Mouse (Mus musculus) right cerebral cortex, postnatal 10 days (tissue): ENCODE measurements around the gene Fam122a.
A peak's percentile ranks its signal among the peaks of the same experiment; 100 is the strongest.

Source experiments
- DNase-seq, 2 experiments: peaks; one replicate each; pipeline ENCODE4 v3.0.0; 2021; ENCODE audit warnings: low spot score in 2 of 2

The Fam122a gene

DNA sequence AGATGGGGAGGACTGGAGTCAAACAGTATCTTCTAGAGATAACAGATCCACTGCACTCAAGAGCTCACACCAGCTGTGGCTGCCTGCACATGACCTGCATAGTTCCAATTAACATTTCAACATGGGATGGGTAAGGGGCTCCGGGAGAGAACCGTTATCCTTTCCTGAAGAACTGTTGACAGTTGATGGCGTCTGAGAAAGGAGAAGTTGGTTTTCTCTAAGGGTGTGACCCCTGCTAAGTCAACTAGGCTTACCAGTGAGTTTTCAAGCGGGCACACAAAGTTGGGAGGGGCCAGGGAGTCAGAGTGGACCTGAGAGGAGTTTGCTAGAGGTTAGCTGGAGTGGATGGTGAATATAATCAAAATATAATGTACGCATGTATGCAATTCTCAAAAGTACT, 13.1 kb upstream of the Fam122a start:
- no peak for DNase-seq

- DNase-seq, result no peak
Observed at GRCm38 (mm10) chr19:24486433-24487296, 9.5 kb upstream of the Fam122a start.

DNA sequence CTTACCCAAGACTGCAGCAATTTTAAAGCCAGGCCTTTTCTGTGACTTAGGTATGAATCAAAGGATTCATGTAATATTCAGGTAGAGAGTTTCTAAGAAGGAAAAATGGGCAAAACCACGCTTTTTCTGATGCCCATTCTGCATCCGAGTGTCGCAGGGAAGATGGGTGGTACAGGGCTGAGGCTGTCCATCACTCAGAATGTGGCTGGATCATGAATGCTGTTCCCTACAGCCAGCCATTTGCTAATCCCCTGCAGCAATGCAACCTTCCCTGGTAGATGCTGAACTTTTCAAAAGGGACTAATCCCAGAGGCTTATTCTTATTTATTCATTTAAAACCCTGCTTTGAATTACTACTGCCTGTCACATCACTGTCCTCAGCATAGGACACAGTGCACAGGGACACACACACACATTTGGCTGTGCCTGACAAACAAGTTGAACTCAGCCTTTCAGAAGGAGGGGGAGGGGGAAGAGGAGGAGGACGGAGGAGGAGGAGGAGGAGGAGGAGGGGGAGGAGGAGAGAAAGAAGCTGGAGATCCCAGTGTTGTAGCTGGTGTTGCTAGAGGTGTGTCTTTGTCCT, 7.5 kb upstream of the Fam122a start:
- no peak for DNase-seq

GRCm38 (mm10) chr19:24480916-24481315, 3.8 kb upstream of the Fam122a start:
- no peak for DNase-seq

DNA sequence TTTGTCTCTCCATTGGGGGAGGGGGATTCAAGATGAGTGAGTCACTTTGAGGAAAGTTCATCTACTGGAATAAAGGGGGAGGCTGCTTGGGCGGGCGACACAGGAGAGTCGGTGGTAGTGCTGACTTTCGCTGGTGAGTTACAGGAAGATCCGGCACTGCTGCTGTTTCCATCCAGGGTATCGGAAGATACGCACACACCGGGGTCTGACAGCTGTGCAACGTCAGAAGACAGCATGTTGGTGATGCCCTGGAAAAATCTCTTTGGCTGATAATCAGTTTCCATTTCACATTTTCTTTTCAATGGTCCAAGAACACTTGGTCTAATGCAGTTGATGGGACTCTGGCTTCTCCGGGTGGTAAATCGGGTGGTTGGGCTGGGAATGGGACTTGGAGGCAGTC, 695 bp downstream of the Fam122a start:
- DNase-seq, result peak in 1 of 2 experiments; percentile 44

DNA sequence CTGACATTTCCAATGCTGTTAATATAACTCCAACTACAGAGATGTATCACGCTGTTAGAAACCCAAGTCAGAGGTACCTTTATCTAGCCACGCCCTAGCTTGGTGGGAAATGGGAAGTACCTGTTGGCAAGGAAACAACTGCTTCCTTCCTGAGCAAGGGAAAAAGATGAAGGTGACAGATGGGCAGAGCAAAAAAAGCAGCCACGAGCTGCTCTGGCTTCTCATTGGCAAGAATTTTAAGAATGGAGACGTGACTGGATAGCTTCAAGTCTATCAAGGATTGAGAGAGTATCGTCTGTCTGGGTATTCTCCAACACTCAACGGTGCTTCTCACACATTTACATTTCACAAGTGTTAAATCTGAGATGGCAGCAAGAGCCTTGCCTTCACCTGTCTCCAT, 1.9 kb downstream of the Fam122a start:
- DNase-seq, result no peak

DNA sequence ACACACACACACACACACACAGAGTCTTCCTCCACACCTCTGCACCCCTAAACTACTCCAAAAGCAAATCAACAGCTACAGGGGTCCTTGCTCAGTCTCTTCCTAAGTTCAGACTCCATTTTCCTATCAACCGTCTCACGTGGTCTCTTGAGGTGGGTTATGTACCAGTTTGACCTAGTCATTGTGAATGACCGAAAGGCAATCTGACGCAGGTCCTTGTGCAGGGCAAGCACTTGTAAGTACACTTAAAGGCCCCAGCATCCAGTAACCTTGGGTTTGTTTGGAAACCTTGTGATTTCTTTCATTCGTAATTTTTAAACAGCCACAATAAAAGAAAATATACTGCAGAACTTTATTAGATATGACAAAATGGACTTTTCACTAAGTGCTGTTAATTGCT, 4.6 kb downstream of the Fam122a start:
- DNase-seq, result no peak

GRCm38 (mm10) chr19:24471538-24471937, 5.6 kb downstream of the Fam122a start:
- DNase-seq, result no peak

DNA sequence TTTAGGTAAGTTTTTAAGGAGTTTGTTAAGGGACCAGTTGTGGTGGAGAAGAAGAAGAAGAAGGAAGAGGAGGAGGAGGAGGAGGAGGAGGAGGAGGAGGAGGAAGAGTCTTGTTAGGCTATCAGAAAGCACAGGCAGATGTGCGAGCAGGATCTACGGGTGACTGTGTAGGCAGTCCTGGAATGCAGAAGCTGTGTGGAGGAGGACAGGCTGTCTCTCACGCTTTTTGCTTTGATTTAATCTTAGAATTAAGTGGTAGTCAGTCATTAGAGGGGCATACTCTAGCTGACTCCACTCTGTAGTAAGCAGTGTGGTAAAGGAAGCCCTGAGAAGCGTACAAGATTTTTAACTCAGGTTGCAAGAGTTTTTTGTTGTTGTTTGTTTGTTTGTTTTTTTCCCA, 7.9 kb downstream of the Fam122a start:
- DNase-seq, result no peak

- no peak for DNase-seq
Observed at GRCm38 (mm10) chr19:24468616-24469015, 8.5 kb downstream of the Fam122a start.

DNA sequence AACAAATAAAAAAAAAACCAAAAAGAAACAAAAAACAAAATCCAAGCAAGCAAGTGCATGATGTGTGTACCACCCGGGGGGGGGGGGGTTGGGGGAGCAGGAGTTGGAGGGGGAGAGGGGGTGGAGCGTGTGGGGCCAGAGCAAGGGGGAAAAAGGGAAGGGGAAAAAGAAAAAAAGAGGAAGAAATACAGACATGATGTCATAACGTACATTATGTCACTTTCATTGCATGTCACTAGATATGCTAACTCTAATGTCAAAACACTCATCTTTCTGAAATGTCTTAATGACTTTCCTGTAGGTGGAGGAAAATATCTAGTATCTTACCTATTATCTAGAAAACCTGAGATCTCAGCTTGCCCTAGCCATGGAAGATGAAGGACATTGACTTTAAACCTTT, 14.1 kb downstream of the Fam122a start:
- no peak for DNase-seq

DNA sequence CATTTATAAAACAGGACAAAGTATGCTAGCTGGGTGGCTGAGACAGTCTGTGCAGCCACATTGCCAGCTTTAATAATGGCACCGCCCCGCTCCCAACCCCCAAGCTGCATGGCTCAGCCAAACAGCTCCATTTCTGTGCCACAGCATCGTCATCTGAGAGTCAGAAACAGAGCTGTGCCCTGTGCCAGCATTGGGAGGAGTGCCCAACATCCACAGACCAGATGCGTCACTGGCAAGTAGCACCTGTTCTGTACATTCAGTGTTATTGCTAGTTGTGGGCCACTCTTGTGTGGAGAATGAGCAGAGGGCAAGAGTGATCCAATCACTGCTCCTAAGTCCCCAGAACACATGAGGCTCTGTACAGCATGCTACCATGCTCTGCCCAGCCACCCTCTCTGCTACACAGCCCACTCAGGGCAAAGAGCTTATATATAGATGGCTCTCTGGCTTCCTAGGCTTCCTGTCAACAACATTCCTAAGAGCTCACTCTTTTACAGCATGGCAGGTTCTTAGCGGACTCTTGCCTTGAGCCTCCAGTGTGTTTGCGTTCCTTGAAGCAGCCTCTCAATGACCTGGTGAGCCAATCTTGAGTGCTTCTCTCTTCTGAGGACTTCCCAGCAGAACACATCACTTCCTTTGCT, 20.4 kb downstream of the Fam122a start:
- peak; percentile 47 to 67 for DNase-seq

- DNase-seq, result no peak
Observed at GRCm38 (mm10) chr19:24455249-24455960, 21.8 kb downstream of the Fam122a start.

DNA sequence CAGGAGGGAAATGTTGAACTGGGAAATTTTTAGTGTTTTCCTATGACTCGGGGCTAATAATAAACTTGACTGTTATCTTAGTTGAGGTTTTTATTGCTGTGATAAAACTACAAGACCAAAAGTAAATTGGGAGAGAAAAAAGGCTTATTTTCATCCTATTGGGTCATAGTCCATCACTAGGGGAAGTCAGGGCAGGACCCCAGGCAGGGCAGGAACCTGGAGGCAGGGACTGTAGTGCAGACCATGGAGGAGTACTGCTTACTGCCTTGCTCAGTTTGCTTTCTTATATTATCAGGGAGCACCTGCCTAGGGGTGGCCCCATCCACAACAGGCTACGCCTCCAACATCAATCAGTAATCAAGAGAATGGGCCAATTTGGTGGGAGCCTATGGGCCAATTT, 22.7 kb downstream of the Fam122a start:
- no peak for DNase-seq

DNA sequence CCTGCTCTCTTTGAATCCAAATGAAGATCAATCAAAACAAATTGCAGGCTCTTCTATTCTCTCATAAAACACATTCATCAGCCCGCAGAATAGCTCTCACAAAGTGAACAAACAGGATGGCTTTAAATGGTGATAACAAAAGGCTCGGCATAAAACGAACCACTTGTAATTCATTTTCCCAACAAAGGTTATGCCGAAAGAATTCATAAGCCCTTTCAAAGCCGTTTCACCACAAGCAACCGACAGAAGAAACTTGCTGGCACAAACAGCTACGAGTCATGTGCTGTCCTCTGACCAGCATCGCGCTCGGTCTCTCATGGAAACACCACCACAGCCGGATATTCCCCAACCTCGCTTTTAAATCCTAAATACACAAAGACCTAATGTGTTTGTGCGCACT, 23.8 kb downstream of the Fam122a start:
- peak in 1 of 2 experiments; percentile 40 for DNase-seq

DNA sequence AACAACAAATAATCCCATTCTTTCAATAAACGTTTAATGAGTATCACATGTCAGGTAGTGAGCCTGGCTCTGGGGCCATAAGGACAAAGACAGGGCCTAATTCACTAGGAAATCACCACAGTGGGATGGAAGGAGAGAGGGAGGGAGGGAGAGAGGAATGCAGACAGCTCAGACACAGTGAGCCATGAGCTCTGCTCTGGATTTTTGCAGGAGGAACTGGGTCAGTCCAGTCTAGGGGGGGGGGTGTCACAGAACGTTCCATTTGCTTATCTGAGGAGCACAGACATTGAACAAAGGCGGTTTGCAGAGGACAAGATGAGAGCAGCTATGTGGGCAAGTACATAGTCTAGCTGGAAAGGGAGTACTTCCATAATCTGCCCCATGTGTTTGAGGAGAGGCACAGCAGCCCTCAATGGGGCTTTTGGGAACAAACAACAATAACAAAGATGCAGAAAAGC, 24.7 kb downstream of the Fam122a start:
- DNase-seq, result no peak

DNA sequence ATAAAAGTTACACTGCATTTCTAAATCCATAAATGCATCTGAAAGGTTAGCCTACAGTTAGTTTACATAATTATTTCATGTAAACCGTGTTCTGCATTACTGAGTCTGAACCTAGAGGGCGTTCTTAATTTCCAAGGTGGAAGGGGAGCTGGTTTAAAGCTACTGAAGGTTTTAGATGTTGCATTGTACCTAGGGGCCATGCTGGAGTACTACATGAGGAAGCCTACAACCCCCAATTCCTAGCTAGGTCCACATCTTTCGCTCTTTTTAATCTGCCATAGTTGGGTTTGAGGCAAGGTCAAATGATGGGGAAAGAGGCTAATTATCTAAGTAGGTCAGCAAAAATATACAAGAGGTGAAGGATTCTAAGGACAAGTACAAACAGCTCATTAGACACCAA, 25.5 kb downstream of the Fam122a start:
- no peak for DNase-seq

- no peak for DNase-seq
Observed at GRCm38 (mm10) chr19:24450740-24451139, 26.4 kb downstream of the Fam122a start.

GRCm38 (mm10) chr19:24444322-24444721, 32.8 kb downstream of the Fam122a start:
- DNase-seq, result no peak

DNA sequence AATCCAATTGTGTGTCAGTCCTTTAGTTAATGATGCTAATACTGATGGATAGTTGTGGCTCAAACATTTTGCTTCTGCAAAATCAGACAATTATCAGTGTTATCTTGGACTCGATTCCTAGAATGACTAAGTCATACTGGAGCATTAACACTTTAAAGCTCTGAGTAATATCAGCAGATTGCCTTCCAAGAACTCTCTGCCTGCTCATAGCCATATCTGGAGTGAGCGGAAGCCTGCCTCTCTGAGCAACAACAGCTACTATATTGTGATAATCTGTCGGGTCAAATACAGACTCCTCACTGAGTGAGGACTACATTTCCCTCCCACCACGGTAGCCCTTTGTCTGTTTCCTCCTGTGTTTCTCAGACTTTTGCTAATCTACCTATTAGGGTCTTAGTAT, 37.4 kb downstream of the Fam122a start:
- DNase-seq, result no peak

- DNase-seq, result no peak
Observed at GRCm38 (mm10) chr19:24434291-24434690, 42.9 kb downstream of the Fam122a start.

DNA sequence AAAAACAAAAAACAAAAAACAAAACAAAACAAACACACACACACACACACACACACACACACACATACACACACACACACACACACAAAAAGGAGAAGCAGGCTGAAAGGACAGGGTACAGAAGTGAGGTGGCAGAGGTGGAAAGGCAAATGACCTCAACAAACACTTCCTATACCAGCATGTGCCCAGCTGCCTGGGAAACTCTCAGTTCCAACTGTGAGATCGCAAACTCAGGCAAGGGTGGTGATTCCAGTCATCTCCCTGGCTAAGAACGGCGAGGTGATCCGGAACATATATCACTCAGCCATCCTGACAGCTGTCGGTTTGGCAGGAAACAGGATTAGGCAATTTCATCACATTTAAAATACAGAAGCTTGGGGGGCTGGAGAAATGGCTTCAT, 44.7 kb downstream of the Fam122a start:
- no peak for DNase-seq
